30 mouse cellular contexts compared by ENCODE assay signal in genomic region chr2:44393789-44394188, GRCm38 (mm10).
"Had no signal": no experiment of that assay in that cellular context is flagged by ENCODE, and none has a peak within 500 bp of the region (broad histone marks: within the 10 kb centered on the region; RNA-seq: fewer than 3 reads in every experiment).

No protein-coding gene starts in this region.

- ATAC-seq: liver, embryonic 12.5 days; liver, postnatal 0 days; midbrain, embryonic 13.5 days; midbrain, embryonic 15.5 days; midbrain, embryonic 16.5 days had no signal

- H3K9me3 ChIP-seq: limb, embryonic 10.5 days; limb, embryonic 12.5 days; limb, embryonic 13.5 days; limb, embryonic 15.5 days; liver, embryonic 12.5 days; liver, embryonic 13.5 days; liver, embryonic 15.5 days; megakaryocyte, embryonic 14.5 days; midbrain, embryonic 10.5 days; midbrain, embryonic 12.5 days; midbrain, embryonic 13.5 days; midbrain, embryonic 15.5 days; neural tube, embryonic 12.5 days had no signal

- H3K36me3 ChIP-seq: limb, embryonic 10.5 days; limb, embryonic 12.5 days; limb, embryonic 13.5 days; limb, embryonic 15.5 days; liver, embryonic 12.5 days; liver, embryonic 13.5 days; liver, embryonic 15.5 days; midbrain, embryonic 10.5 days; midbrain, embryonic 12.5 days; midbrain, embryonic 13.5 days; midbrain, embryonic 15.5 days; neural tube, embryonic 12.5 days had no signal

- H3K9ac ChIP-seq: limb, embryonic 12.5 days; limb, embryonic 13.5 days; limb, embryonic 15.5 days; liver, embryonic 12.5 days; liver, embryonic 13.5 days; liver, embryonic 14.5 days; liver, embryonic 15.5 days; liver, postnatal 0 days; midbrain, embryonic 12.5 days; midbrain, embryonic 13.5 days; midbrain, embryonic 15.5 days; neural tube, embryonic 12.5 days had no signal

- H3K27ac ChIP-seq: left cerebral cortex, adult 2 months; limb, embryonic 10.5 days; limb, embryonic 12.5 days; limb, embryonic 13.5 days; limb, embryonic 15.5 days; liver, embryonic 12.5 days; liver, embryonic 13.5 days; liver, embryonic 14.5 days; liver, embryonic 15.5 days; macrophage; midbrain, embryonic 10.5 days; midbrain, embryonic 12.5 days; midbrain, embryonic 13.5 days; midbrain, embryonic 15.5 days; neural tube, embryonic 12.5 days had no signal

- H3K27me3 ChIP-seq: limb, embryonic 12.5 days; limb, embryonic 13.5 days; limb, embryonic 15.5 days; liver, embryonic 12.5 days; liver, embryonic 13.5 days; liver, embryonic 15.5 days; megakaryocyte, embryonic 14.5 days; midbrain, embryonic 12.5 days; midbrain, embryonic 15.5 days; neural tube, embryonic 12.5 days had no signal

- DNase-seq: layer of hippocampus, postnatal 36 days; left cerebral cortex, postnatal 4 days; liver; liver, embryonic 13.5 days; liver, postnatal 0 days; lung, adult 2 months; lung, postnatal 10 days; lung, postnatal 14 days; lung, postnatal 36 days; lung, postnatal 4 days; midbrain, embryonic 14.5 days had no signal

- H3K4me3 ChIP-seq: left cerebral cortex, adult 2 months; limb, embryonic 10.5 days; limb, embryonic 12.5 days; limb, embryonic 13.5 days; limb, embryonic 15.5 days; liver, embryonic 12.5 days; liver, embryonic 13.5 days; liver, embryonic 15.5 days; megakaryocyte, embryonic 14.5 days; midbrain, embryonic 10.5 days; midbrain, embryonic 12.5 days; midbrain, embryonic 13.5 days; midbrain, embryonic 15.5 days; myocyte; neural tube, embryonic 12.5 days had no signal

- H3K4me1 ChIP-seq: limb, embryonic 15.5 days; liver, embryonic 12.5 days; liver, embryonic 13.5 days; liver, embryonic 15.5 days; megakaryocyte, embryonic 14.5 days had no signal

- H3K4me2 ChIP-seq: limb, embryonic 12.5 days; limb, embryonic 13.5 days; limb, embryonic 15.5 days; liver, embryonic 11.5 days; liver, embryonic 12.5 days; liver, embryonic 13.5 days; liver, embryonic 15.5 days; midbrain, embryonic 11.5 days; midbrain, embryonic 12.5 days; midbrain, embryonic 13.5 days; midbrain, embryonic 15.5 days; neural tube, embryonic 12.5 days had no signal
